10 mouse cellular contexts compared by ENCODE assay signal in the genomic region with DNA sequence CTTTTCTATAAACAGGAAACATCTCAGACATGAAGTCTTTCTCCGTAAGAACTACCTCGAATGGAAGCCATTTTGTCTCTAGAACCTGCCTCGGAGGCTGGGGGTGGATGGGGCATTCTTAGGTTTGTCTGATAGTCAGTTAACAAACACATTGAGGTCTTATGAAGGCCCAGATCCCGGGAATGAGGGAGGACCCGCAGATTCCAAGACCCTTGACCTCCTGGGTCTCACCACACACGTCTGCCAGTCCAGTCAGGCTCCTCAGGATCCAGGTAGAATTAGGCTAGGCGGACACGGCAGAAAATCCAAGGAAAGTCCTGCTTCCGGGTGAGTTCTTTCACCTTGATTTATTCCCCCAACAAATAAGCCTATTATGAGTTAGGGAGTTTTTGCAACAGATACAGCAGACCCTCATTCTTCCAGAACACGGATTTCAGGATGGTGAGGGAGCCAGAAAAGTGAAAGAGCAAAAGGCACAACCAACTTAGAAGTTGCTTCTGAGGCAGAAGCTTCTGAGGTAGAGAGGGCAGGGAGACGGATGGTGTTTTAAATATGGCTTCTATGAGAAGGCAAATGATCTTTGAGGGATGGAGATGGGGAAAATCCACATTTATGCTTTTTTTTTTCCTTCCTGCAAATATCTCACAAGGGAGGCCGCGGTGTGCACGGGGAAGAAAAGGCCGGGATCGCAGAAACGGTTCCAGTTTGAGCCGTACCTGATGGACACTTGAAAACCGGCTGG. TPM values are rescaled to one million over a fixed set of nuclear protein-coding genes. Genes with fewer than 3 reads are reported as not detected.
A peak's percentile ranks its signal among the peaks of the same experiment; 100 is the strongest.
DNase-seq lines count a peak whose midpoint lies in the region; ATAC-seq and TF ChIP-seq lines count a peak whose summit lies in the region.
"Had no signal": no experiment of that assay in that cellular context is flagged by ENCODE, and none has a peak within 500 bp of the region (broad histone marks: within the 10 kb centered on the region; RNA-seq: fewer than 3 reads in every experiment).

No protein-coding gene starts in this region.

- 8% methylated on average over 15 of the region's 19 CpGs for WGBS in heart, postnatal 0 days
- WGBS in embryonic facial prominence, embryonic 11.5 days, result 6% methylated on average over 16 of the region's 19 CpGs
- WGBS in hindbrain, embryonic 16.5 days, result 14% methylated on average over 18 of the region's 19 CpGs
- WGBS in midbrain, embryonic 15.5 days, result 12% methylated on average over 19 of the region's 19 CpGs

- H3K4me3 ChIP-seq in heart, postnatal 0 days (ENCODE audit: low read depth, low read length), result peak overlapping the region; percentile 46
- no peak overlapping the region for H3K4me3 ChIP-seq in embryonic facial prominence, embryonic 11.5 days (ENCODE audit: low read depth, low read length)
- H3K4me3 ChIP-seq in hindbrain, embryonic 16.5 days (ENCODE audit: low read length), result no peak overlapping the region; the same call in 1 of the 2 replicates
- H3K4me3 ChIP-seq in midbrain, embryonic 15.5 days, result no peak overlapping the region

- H3K4me2 ChIP-seq in heart, postnatal 0 days (ENCODE audit: low read depth, low read length), result peak overlapping the region; percentile 54
- H3K4me2 ChIP-seq in embryonic facial prominence, embryonic 11.5 days (ENCODE audit: low read depth, low read length), result peak overlapping the region; percentile 37
- peak overlapping the region; percentile 56; the same call in 1 of the 2 replicates for H3K4me2 ChIP-seq in hindbrain, embryonic 16.5 days (ENCODE audit: low read length)
- peak overlapping the region; percentile 51 for H3K4me2 ChIP-seq in midbrain, embryonic 15.5 days

- no peak overlapping the region for H3K9ac ChIP-seq in heart, postnatal 0 days (replicated peaks; ENCODE audit: low read depth, low read length)
- H3K9ac ChIP-seq in embryonic facial prominence, embryonic 11.5 days (replicated peaks; ENCODE audit: low read length), result no peak overlapping the region
- H3K9ac ChIP-seq in hindbrain, embryonic 16.5 days (ENCODE audit: low read depth, low read length), result no peak overlapping the region
- no peak overlapping the region for H3K9ac ChIP-seq in midbrain, embryonic 15.5 days

- 0 out of 2 replicates have a peak, but pooled peaks cover 6% of the 10 kb centered on the region for H3K9me3 ChIP-seq in heart, postnatal 0 days (replicated peaks; ENCODE audit: control insufficient read depth, low read length)
- H3K9me3 ChIP-seq in embryonic facial prominence, embryonic 11.5 days (replicated peaks; ENCODE audit: control insufficient read depth, low read length), result no peaks in the 10 kb centered on the region
- peaks cover 2% of the 10 kb centered on the region; the same call in 1 of the 2 replicates for H3K9me3 ChIP-seq in hindbrain, embryonic 16.5 days (ENCODE audit: control insufficient read depth, low read length)
- H3K9me3 ChIP-seq in midbrain, embryonic 15.5 days, result no peaks in the 10 kb centered on the region

- no peak overlapping the region for H3K27ac ChIP-seq in heart, postnatal 0 days (ENCODE audit: low read depth)
- H3K27ac ChIP-seq in embryonic facial prominence, embryonic 11.5 days (replicated peaks; ENCODE audit: low read depth, low read length), result no peak overlapping the region
- H3K27ac ChIP-seq in hindbrain, embryonic 16.5 days (ENCODE audit: low read depth, low read length), result no peak overlapping the region
- no peak overlapping the region for H3K27ac ChIP-seq in midbrain, embryonic 15.5 days

- no peaks in the 10 kb centered on the region for H3K36me3 ChIP-seq in heart, postnatal 0 days (replicated peaks; ENCODE audit: control insufficient read depth, insufficient read depth, low read length)
- H3K36me3 ChIP-seq in embryonic facial prominence, embryonic 11.5 days (replicated peaks; ENCODE audit: control insufficient read depth, insufficient read depth, low read depth, low read length), result no peaks in the 10 kb centered on the region
- no peaks in the 10 kb centered on the region for H3K36me3 ChIP-seq in hindbrain, embryonic 16.5 days (ENCODE audit: control insufficient read depth, insufficient read depth, low read length)
- no peaks in the 10 kb centered on the region for H3K36me3 ChIP-seq in midbrain, embryonic 15.5 days (replicated peaks)

- no peak for TF ChIP-seq EP300 in heart, postnatal 0 days (IDR thresholded peaks at IDR 0.05; ENCODE audit: low read depth)

- DNase-seq in heart, postnatal 0 days (ENCODE audit: low spot score), result no peak
- no peak for DNase-seq in heart, postnatal 4 days
- DNase-seq in embryonic facial prominence, embryonic 11.5 days (ENCODE audit: low spot score), result no peak
- DNase-seq in spleen, postnatal 36 days (ENCODE audit: low spot score in 2 of 2), result no peak
- DNase-seq in spleen, postnatal 4 days (ENCODE audit: low spot score in 2 of 2), result no peak

- no peak for ATAC-seq in heart, postnatal 0 days (ENCODE audit: insufficient read depth, low read depth)
- no peak for ATAC-seq in embryonic facial prominence, embryonic 11.5 days (replicated peaks; ENCODE audit: insufficient number of reproducible peaks, low FRiP score, low TSS enrichment, low read depth)
- ATAC-seq in hindbrain, embryonic 16.5 days, result no peak
- no peak for ATAC-seq in midbrain, embryonic 15.5 days (replicated peaks)
- no peak for ATAC-seq in monocyte, adult 5-6 weeks (replicated peaks; ENCODE audit: insufficient number of reproducible peaks, low FRiP score, low TSS enrichment, poor library complexity, severe bottlenecking)

- TF ChIP-seq CTCF in heart, postnatal 0 days (IDR thresholded peaks at IDR 0.05; ENCODE audit: low read depth), result no peak

- peaks cover 12% of the 10 kb centered on the region for H3K4me1 ChIP-seq in heart, postnatal 0 days (ENCODE audit: control insufficient read depth, insufficient read depth)
- H3K4me1 ChIP-seq in embryonic facial prominence, embryonic 11.5 days (ENCODE audit: control insufficient read depth, insufficient read depth, low read length), result peaks cover 5% of the 10 kb centered on the region
- peaks cover 19% of the 10 kb centered on the region for H3K4me1 ChIP-seq in hindbrain, embryonic 16.5 days (ENCODE audit: control insufficient read depth, insufficient read depth, low read depth, low read length)
- H3K4me1 ChIP-seq in midbrain, embryonic 15.5 days, result peaks cover 42% of the 10 kb centered on the region

- H3K27me3 ChIP-seq in heart, postnatal 0 days (ENCODE audit: control insufficient read depth, insufficient read depth, low read length), result peaks cover 59% of the 10 kb centered on the region
- peaks cover 53% of the 10 kb centered on the region for H3K27me3 ChIP-seq in embryonic facial prominence, embryonic 11.5 days (ENCODE audit: control insufficient read depth, insufficient read depth, low read length)
- H3K27me3 ChIP-seq in hindbrain, embryonic 16.5 days (replicated peaks; ENCODE audit: control insufficient read depth, insufficient read depth, low read length), result peaks cover 31% of the 10 kb centered on the region
- H3K27me3 ChIP-seq in midbrain, embryonic 15.5 days (replicated peaks), result peaks cover 71% of the 10 kb centered on the region

RNA-seq across cellular contexts. Expression of a gene that starts 3.2 kb away (rescaled TPM):
- total RNA-seq in heart, postnatal 0 days (2014; rRNA removed; ENCODE audit: low replicate concordance), result not detected in 2 replicates
- polyA plus RNA-seq in heart, postnatal 0 days (2015; fragmentation: Nextera tagmentation; extraction: Ambion mirVana), result not detected in 2 replicates
- not detected for total RNA-seq in heart, postnatal 4 days (2021)
- 2.2 and 2.3 TPM in 2 replicates for polyA plus RNA-seq in embryonic facial prominence, embryonic 11.5 days (2014; fragmentation: Nextera tagmentation; extraction: Ambion mirVana)
- 3.2 and 3.5 TPM in 2 replicates for polyA plus RNA-seq in hindbrain, embryonic 16.5 days (2015; fragmentation: Nextera tagmentation; extraction: Ambion mirVana)
- 5.5 and 6.7 TPM in 2 replicates for polyA plus RNA-seq in midbrain, embryonic 15.5 days (2015; fragmentation: Nextera tagmentation; extraction: Ambion mirVana)
- total RNA-seq in monocyte, adult 5-6 weeks (2017), result not detected in 3 replicates
- total RNA-seq: gastrocnemius, adult 8-10 months; MEL had no signal
